Mouse (Mus musculus) spleen, postnatal 10 days (tissue): ENCODE measurements at regions not wholly inside any gene's neighbourhood (a gene's known extent, or its start where the extent isn't known, plus 50 kb on each side); places are given as distances from the start of the nearest gene placed in this dataset.

ENCODE experiments used
- DNase-seq, 2 experiments: peaks; one replicate each; pipeline ENCODE4 v3.0.0; 2021 to 2022; ENCODE audit warnings: low spot score in 2 of 2

DNA sequence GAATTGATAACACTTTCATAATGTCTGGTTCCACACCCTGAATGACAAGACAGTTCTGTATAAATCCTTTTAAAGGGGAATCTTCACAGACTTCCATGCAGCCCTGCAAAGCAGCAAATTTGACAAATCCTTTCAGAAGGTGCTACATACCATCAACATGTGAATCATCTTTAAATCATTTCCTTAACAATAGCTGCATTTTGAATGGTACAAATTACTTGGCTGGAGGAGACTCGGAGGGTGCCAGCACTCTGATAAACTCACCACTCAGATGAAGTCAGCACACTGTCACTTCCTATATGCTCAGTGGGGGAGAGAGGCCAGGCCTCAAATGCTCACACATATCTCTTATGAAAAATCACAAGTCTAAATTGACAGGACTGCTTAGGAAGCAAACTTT is 386.1 kb downstream of the Efnb2 start:
- DNase-seq: no peak

DNA sequence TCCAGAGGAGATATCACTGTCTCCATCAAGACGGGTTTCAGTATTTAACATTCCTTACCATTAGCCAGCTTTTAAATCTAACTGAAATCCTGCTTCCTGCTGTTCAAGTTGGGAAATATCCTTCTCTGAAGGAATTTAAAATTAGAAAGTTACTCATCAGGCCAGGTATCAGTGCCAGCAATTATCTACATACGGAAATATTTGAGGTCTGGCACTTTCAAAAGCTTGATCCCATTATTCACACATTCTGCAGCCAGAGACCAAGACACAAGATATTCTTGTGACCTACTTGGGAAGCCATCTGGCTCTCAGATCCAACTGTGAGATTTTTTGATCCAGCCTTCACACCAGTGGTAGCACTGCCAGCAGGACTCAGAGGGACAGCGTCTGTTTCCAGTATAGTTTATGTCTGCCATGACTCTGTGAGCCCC is 386.8 kb downstream of the Efnb2 start:
- no peak for DNase-seq

DNA sequence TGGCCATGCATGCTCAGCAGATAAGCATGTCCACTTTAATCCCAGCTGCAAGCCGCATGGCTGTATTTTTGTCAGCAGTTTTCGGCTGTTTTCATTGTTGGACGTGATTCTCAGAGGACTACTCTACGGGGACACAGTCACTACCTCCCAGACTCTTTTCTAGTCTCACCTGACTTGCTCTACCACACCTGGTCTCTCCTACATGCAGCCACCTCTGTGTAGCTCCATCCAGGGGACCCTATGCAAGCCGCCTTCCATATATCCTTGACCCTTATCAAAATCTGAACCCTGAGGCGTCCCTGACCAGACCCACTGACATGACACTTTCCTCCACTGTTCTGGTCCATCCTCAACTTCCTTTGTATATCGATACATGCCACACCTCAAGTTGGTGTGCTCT is 402.2 kb downstream of the Efnb2 start:
- no peak for DNase-seq

DNA sequence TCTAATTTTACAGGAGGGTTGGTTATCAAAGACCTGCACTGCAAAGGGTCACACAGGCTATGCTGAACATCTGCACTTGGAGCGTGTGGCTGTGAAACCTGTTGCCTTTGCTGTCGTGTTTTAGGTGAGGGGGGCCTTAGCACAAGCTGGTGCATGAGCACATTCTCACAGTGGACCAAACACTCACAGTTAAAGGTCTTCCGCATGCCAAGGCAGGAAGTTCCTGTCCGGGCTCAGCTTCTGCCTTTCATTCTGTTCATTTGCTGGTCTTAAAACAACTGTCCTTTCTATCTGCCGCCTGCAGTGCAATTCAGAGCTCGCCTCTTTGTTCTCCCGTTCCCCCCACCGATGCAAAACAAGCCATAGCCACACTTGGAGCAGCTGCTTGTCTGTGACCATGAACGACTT is 402.8 kb downstream of the Efnb2 start:
- no peak for DNase-seq

- DNase-seq: no peak
Measured at GRCm38 (mm10) chr8:8256327-8256726, 404.7 kb downstream of the Efnb2 start.

DNA sequence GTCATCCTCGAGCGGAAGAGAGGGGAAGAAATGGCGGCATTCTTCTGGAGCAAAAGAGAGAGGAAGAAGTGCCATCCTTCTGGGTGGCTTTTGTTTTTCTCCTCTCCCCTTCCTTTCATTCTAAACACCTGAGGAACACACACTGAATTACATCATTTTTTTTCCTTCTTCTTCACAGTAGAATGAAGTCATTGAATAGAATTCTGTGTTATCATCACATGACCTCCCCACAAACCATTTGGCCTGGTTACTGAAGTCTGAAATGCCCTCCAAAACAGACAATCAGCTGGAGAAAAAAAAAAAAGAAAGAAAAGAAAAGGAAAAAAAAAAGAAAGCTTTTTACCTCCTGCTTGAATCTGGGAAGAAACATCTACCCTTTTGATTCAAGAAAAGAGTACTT is 406.6 kb downstream of the Efnb2 start:
- DNase-seq: no peak

- DNase-seq: no peak
Measured at GRCm38 (mm10) chr8:8244599-8244998, 416.4 kb downstream of the Efnb2 start.

GRCm38 (mm10) chr8:8241755-8242501 is 419.1 kb downstream of the Efnb2 start:
- no peak for DNase-seq

DNA sequence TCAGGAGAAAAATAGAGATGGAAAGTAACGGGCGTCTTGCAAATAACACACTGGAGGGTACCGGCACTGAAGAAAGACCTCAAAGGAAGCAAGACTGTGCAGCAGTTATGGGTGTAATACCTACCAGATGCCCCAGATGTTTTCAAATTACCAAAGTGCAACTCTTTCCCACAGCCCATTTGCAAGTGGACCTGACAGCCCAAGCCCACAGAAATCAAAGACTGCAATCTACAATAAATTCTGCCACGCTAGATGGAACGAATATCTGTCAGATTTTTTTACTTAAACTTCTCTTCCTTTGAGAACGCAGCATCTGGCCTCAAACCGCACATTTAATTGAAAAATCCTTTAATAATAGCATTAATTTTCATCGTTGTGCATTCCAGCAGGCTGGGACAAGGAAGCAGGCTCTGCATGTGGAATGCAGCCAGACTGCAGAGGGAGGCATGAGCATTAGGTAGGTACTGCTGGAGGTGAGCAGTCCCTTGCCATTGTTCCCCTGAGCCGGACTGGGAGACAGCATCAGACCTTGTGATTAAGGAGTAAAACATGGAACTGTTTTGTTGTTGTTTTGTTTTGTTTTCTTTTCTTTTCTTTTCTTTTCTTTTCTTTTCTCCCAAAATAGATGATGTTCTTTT is 419.9 kb downstream of the Efnb2 start:
- DNase-seq: no peak

DNA sequence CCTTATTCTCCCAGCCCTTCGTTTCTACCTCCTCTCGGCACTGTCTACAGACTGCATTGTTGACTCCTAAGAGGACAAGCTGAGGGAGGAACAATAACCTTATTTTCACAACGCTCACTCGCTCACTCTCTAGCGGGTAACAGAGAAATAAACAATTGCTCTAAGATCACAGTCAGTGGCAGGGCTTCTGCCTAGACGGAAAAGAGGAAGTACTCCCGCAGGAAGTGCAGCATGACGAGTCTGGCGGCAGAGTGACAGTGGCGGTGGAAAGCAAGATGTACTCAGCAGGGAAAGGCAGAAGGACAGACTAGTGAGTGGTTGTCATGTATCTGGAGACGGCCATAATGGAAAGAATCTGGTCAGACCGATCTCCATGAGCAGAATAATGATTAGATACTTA is 421.6 kb downstream of the Efnb2 start:
- no peak for DNase-seq

DNA sequence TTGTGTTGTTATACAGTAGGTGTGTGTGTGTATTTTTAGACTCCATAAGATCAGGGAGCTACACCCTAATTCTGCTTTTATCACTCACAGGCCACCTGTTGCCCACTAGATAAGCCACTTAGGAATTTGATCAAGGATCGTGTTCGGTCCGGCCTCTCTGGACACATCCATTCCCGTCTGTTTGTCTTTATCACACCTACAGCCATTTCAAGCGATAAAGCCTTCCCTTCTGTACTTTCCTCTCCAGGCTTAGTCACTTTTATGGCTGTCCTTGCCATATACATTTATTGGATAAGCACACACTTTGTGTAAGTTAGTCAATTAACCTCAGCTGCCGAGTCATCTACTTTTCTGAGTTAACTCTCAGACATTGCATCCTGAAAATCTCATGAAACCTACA is 423.0 kb downstream of the Efnb2 start:
- DNase-seq: no peak

DNA sequence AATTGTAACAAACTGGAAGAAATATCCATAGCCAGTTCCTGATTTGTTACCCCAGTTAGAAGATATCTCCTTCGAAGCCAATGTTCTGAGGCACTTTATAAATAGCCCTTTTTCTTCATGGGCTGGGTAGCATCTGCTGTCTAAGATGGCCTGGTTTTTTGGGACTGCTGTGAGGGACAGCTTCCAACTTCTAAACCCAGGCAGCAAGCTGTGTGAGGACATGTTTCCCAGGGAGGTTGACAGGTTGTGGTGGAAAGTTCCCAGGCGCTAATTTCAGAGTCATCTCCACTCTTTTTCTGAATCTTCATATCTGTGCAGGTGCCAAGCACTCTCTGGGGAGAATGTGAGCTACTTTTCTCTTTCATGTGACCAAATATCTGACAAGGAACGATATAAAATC is 427.4 kb downstream of the Efnb2 start:
- DNase-seq: no peak

- no peak for DNase-seq
Measured at GRCm38 (mm10) chr8:8233156-8233555, 427.9 kb downstream of the Efnb2 start.

DNA sequence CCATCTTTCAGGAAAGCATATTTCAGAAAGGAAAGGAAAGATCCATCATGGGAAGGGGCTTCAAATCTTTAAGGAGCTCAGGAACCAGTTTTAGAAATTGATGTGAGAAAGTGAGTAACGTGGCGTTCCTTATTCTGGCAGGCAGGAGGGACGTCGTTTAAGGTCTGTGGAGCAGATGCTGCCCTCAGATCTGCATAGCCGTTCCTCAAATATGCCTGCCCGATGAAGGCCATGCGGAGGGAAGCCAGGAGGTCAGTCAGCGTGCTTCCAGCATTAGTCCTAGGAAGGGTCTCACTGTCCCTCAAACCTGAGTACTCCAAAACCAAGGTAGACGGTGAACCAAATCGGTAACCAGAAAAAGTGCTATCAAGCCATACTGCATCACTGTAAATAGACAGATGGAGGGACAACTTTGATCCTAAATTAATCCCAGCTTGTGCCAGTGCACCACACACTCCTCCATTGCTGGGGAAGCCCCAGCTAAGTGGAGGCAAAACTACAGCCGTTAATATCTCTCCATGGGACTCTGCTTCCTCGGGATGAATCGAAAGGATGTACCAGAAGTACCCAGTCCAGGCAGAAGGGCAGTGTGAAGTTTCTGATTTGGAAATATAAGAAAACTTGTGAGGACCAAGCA is 428.9 kb downstream of the Efnb2 start:
- DNase-seq: no peak

GRCm38 (mm10) chr8:8231308-8231985 is 429.6 kb downstream of the Efnb2 start:
- no peak for DNase-seq

- no peak for DNase-seq
Measured at GRCm38 (mm10) chr8:8225994-8226393, 435.0 kb downstream of the Efnb2 start.

DNA sequence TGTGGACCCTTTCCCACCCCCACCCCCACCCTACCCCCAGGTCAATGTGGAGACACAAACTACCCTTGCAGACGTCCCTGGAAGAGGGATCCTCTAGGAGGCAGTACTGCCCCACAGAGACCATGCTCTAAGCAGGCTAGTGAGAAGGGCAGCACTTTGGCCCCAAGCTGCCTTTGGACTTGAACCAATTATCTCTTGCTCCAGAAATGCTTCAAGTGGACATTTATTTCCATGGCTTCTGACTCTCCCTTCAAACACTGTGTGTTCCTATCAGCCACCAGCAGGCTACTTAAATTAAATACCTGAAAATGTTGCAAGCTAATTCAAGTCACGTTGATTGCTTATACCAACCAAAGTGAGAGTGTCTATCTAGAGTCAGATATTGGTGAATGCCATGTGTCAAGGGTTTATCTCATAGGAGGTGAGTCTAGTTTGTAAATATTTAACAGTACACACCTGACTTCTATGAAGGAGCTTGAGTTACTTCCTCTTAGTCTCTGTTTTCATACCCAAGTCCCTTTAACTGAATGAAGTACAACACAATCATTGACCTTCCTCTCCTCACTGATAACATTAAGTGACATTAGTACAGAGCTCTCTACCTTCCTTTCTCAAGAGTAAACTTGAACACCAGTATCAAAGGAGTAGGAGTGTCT is 435.7 kb downstream of the Efnb2 start:
- DNase-seq: no peak

GRCm38 (mm10) chr8:8220395-8221031 is 440.5 kb downstream of the Efnb2 start:
- DNase-seq: no peak

DNA sequence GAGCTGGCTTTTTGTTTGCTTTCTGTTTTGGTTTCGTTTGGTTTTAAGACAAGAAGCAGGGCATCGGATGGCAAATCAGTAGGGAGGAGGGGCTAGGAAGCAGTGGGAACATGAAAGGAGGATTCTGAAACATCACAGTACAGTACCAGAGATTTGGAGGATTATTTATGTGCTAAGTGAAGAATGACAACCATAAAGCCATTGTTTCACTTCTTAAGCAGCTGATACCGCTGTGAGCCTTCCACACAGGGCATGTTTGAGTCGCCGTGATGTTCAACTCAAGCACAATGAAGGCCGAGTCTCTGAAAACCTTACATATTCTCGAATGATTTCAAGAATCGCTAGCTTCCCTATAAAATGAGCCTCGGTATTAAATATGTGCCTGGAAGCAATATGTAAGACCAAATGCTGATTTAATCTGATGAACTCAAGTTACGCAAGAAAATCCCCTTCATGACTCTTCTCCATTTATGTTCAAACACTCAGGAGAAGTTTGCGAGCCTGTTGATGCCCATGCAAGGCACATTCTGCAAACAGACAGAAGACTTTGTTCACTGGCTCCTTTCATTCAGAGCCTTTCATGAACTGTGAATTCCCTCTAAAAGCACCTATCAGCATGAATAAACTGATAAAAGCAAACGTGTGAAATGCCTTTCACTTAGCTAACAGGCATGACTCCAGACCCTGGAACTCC is 441.2 kb downstream of the Efnb2 start:
- no peak for DNase-seq

- no peak for DNase-seq
Measured at GRCm38 (mm10) chr8:8193036-8193435, 468.0 kb downstream of the Efnb2 start.

- no peak for DNase-seq
Measured at GRCm38 (mm10) chr8:8186046-8186445, 475.0 kb downstream of the Efnb2 start.
